Mouse (Mus musculus): Measurements from ENCODE around the gene Kcnk12. TPM values are rescaled to one million over a fixed set of nuclear protein-coding genes. Genes with fewer than 3 reads are reported as not detected.

The Kcnk12 gene
- 1.3 and 1.6 TPM in 2 replicates for polyA plus RNA-seq (2015; fragmentation: Nextera tagmentation; extraction: Ambion mirVana)

DNA sequence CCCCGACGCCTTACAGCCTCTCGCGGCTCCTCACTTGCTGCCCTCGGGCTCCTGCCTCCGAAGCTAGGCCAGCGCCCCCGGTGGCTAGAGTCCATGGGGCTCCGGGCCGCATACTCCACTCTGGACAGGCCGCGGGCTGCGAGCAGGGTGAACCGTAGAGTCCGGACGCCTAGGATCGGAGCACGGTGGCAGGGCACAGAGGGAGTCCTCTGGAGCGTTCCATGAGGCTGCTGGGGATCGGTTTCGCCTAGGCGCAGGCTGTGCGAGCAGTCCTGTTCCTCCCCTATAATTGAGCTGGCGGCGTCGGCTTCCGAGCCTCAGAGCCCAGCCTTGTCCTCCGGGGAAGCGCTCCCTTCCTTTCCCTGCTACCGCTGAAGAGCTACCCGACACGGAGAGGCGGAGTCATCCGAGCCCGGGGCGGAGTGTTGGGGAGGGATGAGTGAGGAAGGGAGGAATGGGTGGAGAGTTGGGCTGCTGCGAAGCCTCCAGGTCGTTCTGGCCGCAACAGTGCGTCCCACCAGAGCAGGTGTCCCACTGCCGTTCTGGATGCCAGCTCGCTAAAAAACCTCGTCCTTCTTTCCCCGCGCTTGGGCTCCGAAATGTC lies at the start of gene Kcnk12:
Gene Kcnk12 (minus strand): TSS at position 307 of the 604 bp plus-strand sequence.
- Histone ChIP-seq H3K9ac (replicated peaks) (peak within 1 kb of the TSS; percentile 51), H3K27ac (replicated peaks) (0 out of 2 replicates have a peak within 1 kb of the TSS, but pooled peaks have one; percentile 11), H3K4me3 (peak within 1 kb of the TSS; percentile 60), H3K4me1 (peaks cover 30% of the 10 kb centered on the region), H3K36me3 (no peaks in the 10 kb centered on the region), H3K9me3 (no peaks in the 10 kb centered on the region), H3K4me2 (replicated peaks) (peak within 1 kb of the TSS; percentile 98), H3K27me3 (peaks cover 55% of the 10 kb centered on the region)
- 1% methylated on average over 45 of the region's 46 CpGs for WGBS
- peak; percentile 87 for ATAC-seq (replicated peaks)

DNA sequence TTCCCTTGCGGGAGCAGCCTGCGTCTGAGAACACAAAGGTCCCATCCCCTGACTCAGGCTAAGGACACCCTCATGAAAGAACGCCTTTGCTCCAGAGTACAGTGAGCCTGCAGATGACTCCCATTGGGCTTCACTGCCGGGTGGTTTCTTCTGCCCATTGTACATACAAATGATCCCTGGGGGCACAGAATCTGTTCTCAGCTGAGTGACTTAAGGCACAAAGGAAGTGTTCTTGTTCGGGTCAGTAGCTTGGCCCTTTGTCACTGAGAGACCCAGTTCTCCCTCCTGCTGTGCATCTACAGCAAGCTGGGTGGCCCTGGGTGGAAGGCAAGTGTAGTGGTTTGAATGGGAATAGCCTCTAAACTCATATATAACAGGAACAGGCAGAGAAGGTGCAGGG lies 44.4 kb upstream of the Kcnk12 start:
- 76% methylated on average over 5 of the region's 5 CpGs for WGBS
- ATAC-seq (replicated peaks): no peak

DNA sequence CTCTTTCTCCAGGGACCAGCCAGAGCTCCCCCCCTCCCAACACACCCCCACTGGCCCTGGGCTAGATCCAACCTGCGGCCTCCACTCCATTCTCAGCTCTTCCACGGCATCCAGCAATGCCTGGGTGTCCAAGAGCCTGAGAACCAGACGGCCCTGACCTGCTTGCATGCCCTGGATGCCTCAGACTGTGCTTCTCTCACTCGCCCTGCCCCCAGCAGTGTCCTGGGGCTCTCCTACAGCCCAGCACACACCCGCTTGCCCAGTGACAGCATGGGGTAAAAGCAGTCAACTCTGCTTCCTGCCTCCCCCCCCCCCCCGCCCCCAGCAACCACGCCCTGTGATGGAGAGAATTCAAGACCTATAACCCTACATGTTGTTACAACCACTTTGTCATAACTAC lies 42.3 kb upstream of the Kcnk12 start:
- Histone ChIP-seq H3K27me3 (no peaks in the 10 kb centered on the region), H3K4me3 (no peak overlapping the region), H3K9ac (replicated peaks) (no peak overlapping the region), H3K4me2 (replicated peaks) (no peak overlapping the region), H3K9me3 (no peaks in the 10 kb centered on the region), H3K36me3 (no peaks in the 10 kb centered on the region), H3K4me1 (no peaks in the 10 kb centered on the region), H3K27ac (replicated peaks) (no peak overlapping the region)
- 70% methylated on average over 7 of the region's 7 CpGs for WGBS
- no peak for ATAC-seq (replicated peaks)

More for the DNA sequence above, 44.4 kb upstream of the Kcnk12 start:
- no peaks in the 10 kb centered on the region for H3K27me3 ChIP-seq
- no peak overlapping the region for H3K4me3 ChIP-seq
- no peaks in the 10 kb centered on the region for H3K36me3 ChIP-seq
- H3K4me2 ChIP-seq (replicated peaks): no peak overlapping the region
- H3K4me1 ChIP-seq: no peaks in the 10 kb centered on the region
- no peaks in the 10 kb centered on the region for H3K9me3 ChIP-seq
- no peak overlapping the region for H3K27ac ChIP-seq (replicated peaks)
- H3K9ac ChIP-seq (replicated peaks): no peak overlapping the region

GRCm38 (mm10) chr17:87834850-87835249 lies 37.1 kb upstream of the Kcnk12 start:
- H3K27me3 ChIP-seq: no peaks in the 10 kb centered on the region
- 26% methylated on average over 8 of the region's 8 CpGs for WGBS

DNA sequence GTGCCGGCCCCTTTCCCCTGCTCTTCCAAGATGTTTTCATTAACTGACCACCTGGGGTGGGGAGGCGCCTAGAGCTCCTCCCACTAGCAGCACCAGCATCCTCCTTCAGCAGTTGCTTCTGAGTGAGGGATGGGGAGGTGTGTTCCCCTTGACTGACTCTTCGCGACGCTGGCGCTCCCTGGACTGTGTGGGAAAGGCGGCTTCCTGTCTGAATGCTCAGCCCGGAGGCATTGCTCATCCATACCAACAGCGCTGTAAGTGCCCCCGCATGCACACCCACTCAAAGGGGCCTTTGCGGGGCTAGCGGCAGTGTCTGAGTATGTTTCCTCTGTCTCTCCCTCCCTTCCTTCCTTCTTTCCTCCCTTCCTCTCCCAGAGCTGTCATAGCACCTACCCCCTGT lies 29.1 kb upstream of the Kcnk12 start:
- H3K9me3 ChIP-seq: no peaks in the 10 kb centered on the region
- no peak overlapping the region for H3K9ac ChIP-seq (replicated peaks)
- no peaks in the 10 kb centered on the region for H3K36me3 ChIP-seq
- no peak overlapping the region for H3K4me3 ChIP-seq
- H3K27me3 ChIP-seq: no peaks in the 10 kb centered on the region
- 30% methylated on average over 12 of the region's 12 CpGs for WGBS
- H3K4me2 ChIP-seq (replicated peaks): no peak overlapping the region
- no peak overlapping the region for H3K27ac ChIP-seq (replicated peaks)
- 0 out of 2 replicates have a peak, but pooled peaks have one; percentile 11 for ATAC-seq (replicated peaks)
- peaks cover 3% of the 10 kb centered on the region; the same call in 1 of the 2 replicates for H3K4me1 ChIP-seq

More at GRCm38 (mm10) chr17:87834850-87835249, 37.1 kb upstream of the Kcnk12 start:
- no peaks in the 10 kb centered on the region for H3K9me3 ChIP-seq
- H3K27ac ChIP-seq (replicated peaks): no peak overlapping the region
- ATAC-seq (replicated peaks): no peak
- no peaks in the 10 kb centered on the region for H3K36me3 ChIP-seq
- no peak overlapping the region for H3K4me2 ChIP-seq (replicated peaks)
- no peak overlapping the region for H3K4me3 ChIP-seq
- H3K4me1 ChIP-seq: no peaks in the 10 kb centered on the region
- no peak overlapping the region for H3K9ac ChIP-seq (replicated peaks)

DNA sequence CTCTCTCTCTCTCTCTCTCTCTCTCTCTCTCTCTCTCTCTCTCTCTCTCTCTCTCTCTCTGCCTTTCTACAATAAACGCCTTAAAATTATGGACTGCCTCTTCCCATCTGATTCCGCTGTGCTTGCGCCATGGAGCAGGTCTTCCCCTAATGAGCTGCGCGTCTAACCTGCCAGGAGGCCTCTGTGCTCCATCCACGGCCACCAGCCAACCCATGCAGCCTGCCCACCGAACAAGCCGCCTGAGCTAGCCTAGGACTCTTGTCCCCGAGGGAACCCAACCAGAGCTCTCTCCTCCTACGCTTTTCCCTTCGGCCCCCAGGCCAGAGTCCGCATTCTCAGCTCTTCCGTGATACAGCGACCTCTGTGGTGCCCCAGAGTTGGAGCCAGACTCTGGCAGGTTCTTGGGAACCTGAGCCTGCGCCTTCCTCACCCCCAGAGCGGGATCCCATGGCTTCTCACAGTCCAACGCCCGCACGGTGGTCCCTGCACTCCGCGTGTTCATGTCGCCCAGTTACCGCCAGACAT lies 28.3 kb upstream of the Kcnk12 start:
- no peak overlapping the region for H3K4me2 ChIP-seq (replicated peaks)
- no peak overlapping the region for H3K4me3 ChIP-seq
- H3K36me3 ChIP-seq: no peaks in the 10 kb centered on the region
- no peak overlapping the region for H3K27ac ChIP-seq (replicated peaks)
- WGBS: 37% methylated on average over 23 of the region's 23 CpGs
- ATAC-seq (replicated peaks): no peak
- no peak overlapping the region for H3K9ac ChIP-seq (replicated peaks)
- no peaks in the 10 kb centered on the region for H3K27me3 ChIP-seq
- no peaks in the 10 kb centered on the region for H3K9me3 ChIP-seq
- peaks cover 3% of the 10 kb centered on the region; the same call in 1 of the 2 replicates for H3K4me1 ChIP-seq

GRCm38 (mm10) chr17:87825454-87826008 lies 27.7 kb upstream of the Kcnk12 start:
- Histone ChIP-seq H3K9me3 (no peaks in the 10 kb centered on the region), H3K4me1 (peaks cover 3% of the 10 kb centered on the region; the same call in 1 of the 2 replicates), H3K27ac (replicated peaks) (no peak overlapping the region), H3K36me3 (no peaks in the 10 kb centered on the region), H3K4me3 (no peak overlapping the region), H3K4me2 (replicated peaks) (no peak overlapping the region), H3K9ac (replicated peaks) (no peak overlapping the region), H3K27me3 (no peaks in the 10 kb centered on the region)
- ATAC-seq (replicated peaks): no peak
- 46% methylated on average over 5 of the region's 5 CpGs for WGBS

GRCm38 (mm10) chr17:87823031-87823430 lies 25.2 kb upstream of the Kcnk12 start:
- Histone ChIP-seq H3K4me2 (replicated peaks) (no peak overlapping the region), H3K36me3 (no peaks in the 10 kb centered on the region), H3K9me3 (peaks cover 4% of the 10 kb centered on the region; the same call in 1 of the 2 replicates), H3K27me3 (no peaks in the 10 kb centered on the region), H3K27ac (replicated peaks) (no peak overlapping the region), H3K4me3 (no peak overlapping the region), H3K9ac (replicated peaks) (no peak overlapping the region), H3K4me1 (peaks cover 3% of the 10 kb centered on the region; the same call in 1 of the 2 replicates)
- WGBS: 80% methylated on average over 3 of the region's 3 CpGs
- ATAC-seq (replicated peaks): no peak

DNA sequence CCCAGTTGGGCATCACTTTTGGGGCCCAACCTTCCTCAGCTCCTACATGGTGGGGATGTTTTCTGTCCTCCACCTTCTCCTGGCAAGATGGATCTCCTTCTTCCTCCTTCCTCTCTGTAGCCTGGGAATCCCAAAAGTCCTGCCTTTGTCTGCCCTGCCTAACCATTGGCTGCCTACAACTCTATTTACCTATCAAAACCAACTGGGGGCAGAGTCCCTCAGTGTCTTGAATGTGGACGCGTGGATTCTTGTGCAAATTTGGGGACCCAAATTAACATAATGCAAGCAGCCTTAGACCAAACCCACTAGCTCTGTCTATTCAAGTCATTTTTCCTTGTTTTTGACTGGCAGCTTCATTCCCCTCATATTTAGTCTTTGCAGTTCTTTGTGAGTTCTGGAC lies 11.8 kb upstream of the Kcnk12 start:
- no peak overlapping the region for H3K9ac ChIP-seq (replicated peaks)
- ATAC-seq (replicated peaks): no peak
- no peak overlapping the region for H3K27ac ChIP-seq (replicated peaks)
- no peaks in the 10 kb centered on the region for H3K36me3 ChIP-seq
- no peak overlapping the region for H3K4me2 ChIP-seq (replicated peaks)
- H3K9me3 ChIP-seq: no peaks in the 10 kb centered on the region
- H3K4me3 ChIP-seq: no peak overlapping the region
- H3K4me1 ChIP-seq: no peaks in the 10 kb centered on the region
- 32% methylated on average over 2 of the region's 2 CpGs for WGBS
- no peaks in the 10 kb centered on the region for H3K27me3 ChIP-seq

DNA sequence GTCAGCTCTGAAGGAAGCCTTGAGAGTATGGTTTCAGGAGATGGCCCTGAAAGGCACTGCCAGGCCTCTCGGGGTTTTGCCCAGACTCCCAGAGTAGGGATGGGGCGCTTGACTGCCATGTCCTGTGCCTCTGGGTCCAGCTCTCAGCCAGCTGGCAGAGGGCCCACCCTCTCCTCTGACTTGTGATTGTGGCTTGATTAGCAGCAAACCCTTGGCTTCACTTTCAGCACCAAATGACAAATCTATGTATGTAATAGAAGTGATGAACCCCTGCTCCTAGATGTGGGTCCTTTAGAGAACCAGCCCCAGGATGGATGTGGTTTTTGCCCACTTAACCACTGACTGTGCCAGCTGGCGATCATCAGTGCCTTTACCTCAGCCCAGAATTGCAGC lies 2.1 kb upstream of the Kcnk12 start:
- ATAC-seq (replicated peaks): no peak
- Histone ChIP-seq H3K27ac (replicated peaks) (no peak overlapping the region), H3K9me3 (no peaks in the 10 kb centered on the region), H3K9ac (replicated peaks) (no peak overlapping the region), H3K36me3 (no peaks in the 10 kb centered on the region), H3K4me1 (peaks cover 30% of the 10 kb centered on the region), H3K4me2 (replicated peaks) (no peak overlapping the region), H3K4me3 (no peak overlapping the region), H3K27me3 (peaks cover 51% of the 10 kb centered on the region)
- WGBS: 82% methylated on average over 3 of the region's 3 CpGs

- Histone ChIP-seq H3K9ac (replicated peaks) (no peak overlapping the region), H3K36me3 (no peaks in the 10 kb centered on the region), H3K27ac (replicated peaks) (no peak overlapping the region), H3K4me3 (no peak overlapping the region), H3K27me3 (peaks cover 55% of the 10 kb centered on the region), H3K4me2 (replicated peaks) (no peak overlapping the region), H3K9me3 (no peaks in the 10 kb centered on the region), H3K4me1 (peaks cover 30% of the 10 kb centered on the region)
- WGBS: 59% methylated on average over 13 of the region's 13 CpGs
- no peak for ATAC-seq (replicated peaks)
These were observed 1.6 kb upstream of the Kcnk12 start for GRCm38 (mm10) chr17:87799212-87799947.

- Histone ChIP-seq H3K4me2 (replicated peaks) (peak overlapping the region; percentile 98), H3K27ac (replicated peaks) (no peak overlapping the region), H3K4me1 (peaks cover 30% of the 10 kb centered on the region), H3K9ac (replicated peaks) (no peak overlapping the region), H3K36me3 (no peaks in the 10 kb centered on the region), H3K9me3 (no peaks in the 10 kb centered on the region), H3K27me3 (peaks cover 55% of the 10 kb centered on the region), H3K4me3 (peak overlapping the region; percentile 60)
- peak; percentile 39 for ATAC-seq (replicated peaks)
- WGBS: under 1% methylated on average over 39 of the region's 40 CpGs
These were observed 688 bp upstream of the Kcnk12 start for GRCm38 (mm10) chr17:87798423-87798941.

All from forebrain, embryonic 15.5 days (tissue).